Mouse (Mus musculus): ENCODE data around the gene Ins1.

Ins1 gene

GRCm38 (mm10) chr19:52263997-52264396 lies at the start of gene Ins1:
Ins1 (plus strand) TSS chr19:52264297.
- DNase-seq: no peak

All from thymus, postnatal 36 days (tissue).